Mouse (Mus musculus) heart, postnatal 25 days (tissue): ENCODE measurements around the gene Cgnl1. TPM values are rescaled to one million over a fixed set of nuclear protein-coding genes. Genes with fewer than 3 reads are reported as not detected.

ENCODE experiments used
- DNase-seq: peaks from one replicate; pipeline ENCODE4 v3.0.0; 2022; ENCODE audit warnings: low spot score
- intact Hi-C: fragments of 180-260 bp; cut with DNase I; formaldehyde crosslinking; loops from one replicate; pipeline ENCODE4 v1.15.1; 2025
- total RNA-seq, 2 experiments: library from RNA; stranded (reverse); gene quantifications; 2 replicates each; pipeline ENCODE4 v1.2.3; 2021

The Cgnl1 gene
- total RNA-seq, 2 experiments from 2014 or later, result 33.5 to 39.9 TPM

GRCm38 (mm10) chr9:71727233-71727632 is 44.2 kb downstream of the Cgnl1 start:
- intact Hi-C loops, result no loop called here
- no peak for DNase-seq

- peak; percentile 50 for DNase-seq
- intact Hi-C loops, result no loop called here
Observed at GRCm38 (mm10) chr9:71726121-71726520, 45.3 kb downstream of the Cgnl1 start.

DNA sequence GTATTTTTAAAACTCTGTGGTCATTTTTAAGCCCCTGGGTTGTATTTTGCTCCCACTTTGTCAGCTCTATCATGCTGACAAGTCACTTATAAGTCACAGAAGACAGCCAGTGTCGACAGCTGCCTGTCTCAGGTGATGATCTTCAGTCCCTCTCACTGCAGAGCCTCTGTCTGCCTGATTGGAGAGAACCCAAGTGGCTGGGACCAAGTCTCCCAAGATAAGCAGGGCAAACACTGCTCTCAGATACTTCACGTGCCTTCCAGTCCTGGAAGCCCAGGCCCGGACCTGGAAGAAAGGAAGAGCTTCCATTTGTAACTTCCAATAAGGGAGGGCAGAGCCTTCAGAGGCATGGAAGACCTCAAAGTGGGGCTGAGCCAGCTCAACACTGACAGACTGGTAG is 49.0 kb downstream of the Cgnl1 start:
- no peak for DNase-seq
- intact Hi-C loops, result no loop called here

- intact Hi-C loops, result no loop called here
- DNase-seq, result no peak
Observed at GRCm38 (mm10) chr9:71716995-71717394, 54.4 kb downstream of the Cgnl1 start.

GRCm38 (mm10) chr9:71710776-71711175 is 60.6 kb downstream of the Cgnl1 start:
- intact Hi-C loops, result no loop called here
- no peak for DNase-seq

DNA sequence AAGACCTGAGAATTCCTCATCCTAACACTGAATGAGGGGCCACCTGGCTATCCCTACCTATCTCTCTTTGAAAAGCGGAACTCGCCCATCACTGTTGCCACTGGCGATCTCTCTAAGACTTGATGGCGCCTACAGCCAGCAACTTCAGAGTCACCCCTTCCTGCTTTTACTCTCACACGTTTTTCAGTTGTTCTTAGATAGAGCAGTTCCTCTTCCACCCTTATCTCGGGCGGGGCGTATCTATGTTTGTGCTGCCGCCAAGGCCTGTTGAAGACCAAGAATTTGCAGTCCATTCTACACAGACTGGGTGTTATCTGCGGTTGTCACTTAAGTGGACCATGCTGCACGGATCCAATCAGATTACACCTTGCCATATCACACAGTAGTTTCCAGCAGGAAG is 62.2 kb downstream of the Cgnl1 start:
- no peak for DNase-seq
- intact Hi-C loops, result no loop called here

GRCm38 (mm10) chr9:71707989-71708388 is 63.4 kb downstream of the Cgnl1 start:
- DNase-seq, result no peak
- intact Hi-C loops, result no loop called here

GRCm38 (mm10) chr9:71704332-71705014 is 66.9 kb downstream of the Cgnl1 start:
- DNase-seq, result no peak
- intact Hi-C loops, result no loop called here

- intact Hi-C loops, result loop anchor here (5.0 kb wide), 1 partner anchor 52 kb away; no protein-coding TSS in a partner anchor
- DNase-seq, result no peak
Observed at GRCm38 (mm10) chr9:71699087-71699486, 72.3 kb downstream of the Cgnl1 start.

DNA sequence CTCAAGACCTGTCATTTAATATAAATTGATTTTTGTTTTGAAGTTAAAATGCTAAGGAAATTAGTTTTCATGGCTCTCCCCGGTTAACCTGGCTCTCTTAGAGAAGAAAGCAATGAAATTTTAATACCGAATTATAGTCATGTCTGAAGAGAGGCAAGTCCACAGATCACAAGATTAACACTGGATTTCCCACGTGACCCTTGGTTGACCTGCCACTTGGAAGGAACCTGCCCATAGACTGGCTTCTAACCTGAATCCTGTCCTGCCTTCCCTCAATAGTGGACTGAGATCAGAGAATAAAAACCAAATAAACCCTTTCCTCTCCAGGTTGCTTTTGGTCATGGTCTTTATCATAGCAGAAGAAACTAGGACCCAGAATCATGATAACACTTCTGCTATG is 73.3 kb downstream of the Cgnl1 start:
- no peak for DNase-seq
- intact Hi-C loops, result loop anchor here (5.0 kb wide), 1 partner anchor 51 kb away; no protein-coding TSS in a partner anchor

GRCm38 (mm10) chr9:71697189-71697588 is 74.2 kb downstream of the Cgnl1 start:
- intact Hi-C loops, result loop anchor here (5.0 kb wide), 1 partner anchor 50 kb away; no protein-coding TSS in a partner anchor
- DNase-seq, result no peak

DNA sequence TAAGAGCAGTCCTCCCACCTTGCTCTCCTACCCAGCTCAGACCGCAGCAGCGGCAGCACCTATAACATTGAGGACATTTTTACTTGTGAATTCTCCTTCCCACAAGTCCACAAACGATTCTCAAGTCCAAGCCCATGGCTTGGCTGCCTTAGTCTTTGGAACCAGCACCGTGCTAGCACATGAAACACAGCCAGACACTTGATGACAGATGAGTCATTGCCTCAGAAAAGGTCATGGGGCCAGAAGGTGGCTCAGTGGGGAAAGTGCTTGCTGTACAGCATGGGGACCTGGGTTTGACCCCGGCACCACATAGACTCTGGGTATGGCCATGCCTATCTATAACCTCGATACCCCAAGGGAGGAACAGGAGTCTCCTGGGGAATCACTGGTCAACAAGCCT is 74.6 kb downstream of the Cgnl1 start:
- intact Hi-C loops, result loop anchor here (5.0 kb wide), 1 partner anchor 49 kb away; no protein-coding TSS in a partner anchor
- peak; percentile 42 for DNase-seq

GRCm38 (mm10) chr9:71695133-71695532 is 76.3 kb downstream of the Cgnl1 start:
- no peak for DNase-seq
- intact Hi-C loops, result loop anchor here (5.0 kb wide), 1 partner anchor 48 kb away; no protein-coding TSS in a partner anchor

- no peak for DNase-seq
- intact Hi-C loops, result no loop called here
Observed at GRCm38 (mm10) chr9:71694223-71694622, 77.2 kb downstream of the Cgnl1 start.

DNA sequence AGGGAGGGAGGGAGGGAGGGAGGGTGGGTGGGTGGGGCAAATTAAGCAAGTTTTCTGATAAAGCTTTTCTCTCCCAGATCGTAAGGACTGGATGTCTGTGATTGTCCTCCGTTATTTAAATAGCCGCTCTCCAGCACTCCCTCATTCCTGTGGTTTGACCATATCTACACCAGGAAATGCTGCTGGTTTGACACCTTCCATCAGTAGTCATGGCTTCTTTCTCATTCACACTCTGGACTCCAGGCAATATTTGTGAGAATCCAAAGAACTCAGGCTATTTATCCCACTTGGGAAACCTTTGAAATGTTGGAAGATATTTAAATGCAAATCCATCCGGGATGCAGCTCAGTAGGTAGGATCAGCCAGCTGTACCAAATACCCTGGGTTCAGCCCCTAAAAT is 77.6 kb downstream of the Cgnl1 start:
- intact Hi-C loops, result no loop called here
- DNase-seq, result no peak

GRCm38 (mm10) chr9:71692165-71692564 is 79.2 kb downstream of the Cgnl1 start:
- intact Hi-C loops, result no loop called here
- no peak for DNase-seq

GRCm38 (mm10) chr9:71689369-71690073 is 81.9 kb downstream of the Cgnl1 start:
- intact Hi-C loops, result no loop called here
- DNase-seq, result no peak

GRCm38 (mm10) chr9:71686463-71686862 is 84.9 kb downstream of the Cgnl1 start:
- no peak for DNase-seq
- intact Hi-C loops, result no loop called here

- DNase-seq, result no peak
- intact Hi-C loops, result no loop called here
Observed at GRCm38 (mm10) chr9:71684772-71685171, 86.6 kb downstream of the Cgnl1 start.

DNA sequence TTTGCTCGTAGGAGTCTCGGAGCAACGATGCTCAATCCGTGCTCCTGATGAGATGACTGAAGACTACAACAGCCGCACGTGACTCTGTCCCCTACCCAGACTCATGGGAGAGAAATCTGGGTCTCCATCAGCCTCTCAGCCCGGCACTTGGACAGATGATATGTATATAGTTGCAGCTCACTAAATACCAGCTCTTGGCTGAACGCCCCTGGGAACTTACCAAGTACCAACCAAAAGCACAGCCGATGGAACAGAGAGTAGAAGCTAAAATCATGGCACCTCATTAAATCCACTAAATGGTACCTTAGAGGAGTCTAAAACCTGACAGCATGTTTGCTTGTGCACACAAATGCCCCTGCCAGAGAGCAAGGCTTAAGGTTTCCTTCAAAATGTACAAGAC is 91.0 kb downstream of the Cgnl1 start:
- DNase-seq, result no peak
- intact Hi-C loops, result no loop called here

GRCm38 (mm10) chr9:71679103-71679815 is 92.1 kb downstream of the Cgnl1 start:
- intact Hi-C loops, result no loop called here
- DNase-seq, result peak; percentile 69
